In genomic region chr3:96091146-96091545, GRCm38 (mm10) we compare ENCODE assay signal across 23 mouse cellular contexts. TPM values are rescaled to one million over a fixed set of nuclear protein-coding genes. Genes with fewer than 3 reads are reported as not detected.
DNase-seq lines count a peak whose midpoint lies in the region; ATAC-seq and TF ChIP-seq lines count a peak whose summit lies in the region.
"Had no signal": no experiment of that assay in that cellular context is flagged by ENCODE, and none has a peak within 500 bp of the region (broad histone marks: within the 10 kb centered on the region; RNA-seq: fewer than 3 reads in every experiment).

No protein-coding gene starts in this region.

- no peaks in the 10 kb centered on the region for H3K27me3 ChIP-seq in heart, adult 2 months (ENCODE audit: control insufficient read depth, insufficient read depth, low read length)
- H3K27me3 ChIP-seq in lung, postnatal 0 days (replicated peaks; ENCODE audit: insufficient read depth, low read length), result no peaks in the 10 kb centered on the region
- H3K27me3 ChIP-seq in MEL (ENCODE audit: control insufficient read depth in 1 of 2, insufficient read depth in 2 of 2, low read length in 2 of 2), result no peaks in the 10 kb centered on the region
- no peaks in the 10 kb centered on the region for H3K27me3 ChIP-seq in cerebellum, adult 2 months (ENCODE audit: control insufficient read depth, insufficient read depth, low read length)
- H3K27me3 ChIP-seq: embryonic facial prominence, embryonic 12.5 days; forebrain, embryonic 13.5 days; heart, embryonic 12.5 days; intestine, embryonic 15.5 days; kidney, embryonic 15.5 days; limb, embryonic 13.5 days; neural tube, embryonic 12.5 days had no signal

- no peak for ATAC-seq in lung, postnatal 0 days
- ATAC-seq: forebrain, embryonic 13.5 days; intestine, embryonic 15.5 days had no signal

- H3K4me2 ChIP-seq in lung, postnatal 0 days (replicated peaks; ENCODE audit: low read depth, low read length), result no peak overlapping the region
- H3K4me2 ChIP-seq: embryonic facial prominence, embryonic 12.5 days; forebrain, embryonic 13.5 days; heart, embryonic 12.5 days; hindbrain, embryonic 14.5 days; intestine, embryonic 15.5 days; kidney, embryonic 15.5 days; limb, embryonic 13.5 days; midbrain, embryonic 11.5 days; neural tube, embryonic 12.5 days had no signal

- H3K4me1 ChIP-seq in heart, adult 2 months (ENCODE audit: control insufficient read depth, insufficient read depth, low read length), result peaks cover 1% of the 10 kb centered on the region
- no peaks in the 10 kb centered on the region for H3K4me1 ChIP-seq in lung, postnatal 0 days (ENCODE audit: insufficient read depth, low read depth, low read length)
- H3K4me1 ChIP-seq in MEL (ENCODE audit: control insufficient read depth in 1 of 2, insufficient read depth in 2 of 2, low read length in 2 of 2), result peaks cover 7 to 27% of the 10 kb centered on the region in 2 experiments
- H3K4me1 ChIP-seq in cerebellum, adult 2 months (ENCODE audit: control insufficient read depth, insufficient read depth, low read length), result no peaks in the 10 kb centered on the region
- H3K4me1 ChIP-seq: embryonic facial prominence, embryonic 12.5 days; forebrain, embryonic 13.5 days; intestine, embryonic 15.5 days; kidney, embryonic 15.5 days; limb, embryonic 13.5 days; neural tube, embryonic 12.5 days had no signal

- intact Hi-C loops in heart, adult 2 months (cut with DNase I), result loop anchor here (2.0 kb wide), 1 partner anchor 56 kb away; no protein-coding TSS in a partner anchor

- H3K9ac ChIP-seq in heart, adult 2 months (ENCODE audit: low read depth, low read length), result no peak overlapping the region
- H3K9ac ChIP-seq in lung, postnatal 0 days (replicated peaks; ENCODE audit: low read depth), result no peak overlapping the region
- no peak overlapping the region for H3K9ac ChIP-seq in MEL (ENCODE audit: control insufficient read depth, low read depth, low read length, poor library complexity, severe bottlenecking)
- H3K9ac ChIP-seq: embryonic facial prominence, embryonic 12.5 days; forebrain, embryonic 13.5 days; heart, embryonic 12.5 days; hindbrain, embryonic 14.5 days; intestine, embryonic 15.5 days; kidney, embryonic 15.5 days; limb, embryonic 13.5 days; neural tube, embryonic 12.5 days had no signal

- 75% methylated on average over 2 of the region's 2 CpGs for WGBS in heart, adult 2 months
- 74% methylated on average over 2 of the region's 2 CpGs for WGBS in lung, postnatal 0 days
- WGBS in cerebellum, adult 2 months, result 67% methylated on average over 2 of the region's 2 CpGs

- H3K27ac ChIP-seq in heart, adult 2 months, result no peak overlapping the region
- no peak overlapping the region for H3K27ac ChIP-seq in lung, postnatal 0 days (ENCODE audit: low read length)
- no peak overlapping the region for H3K27ac ChIP-seq in MEL (ENCODE audit: control insufficient read depth, low read depth, low read length)
- H3K27ac ChIP-seq in cerebellum, adult 2 months (ENCODE audit: insufficient read depth, low read length), result no peak overlapping the region
- H3K27ac ChIP-seq: embryonic facial prominence, embryonic 12.5 days; forebrain, embryonic 13.5 days; hindbrain, embryonic 14.5 days; intestine, embryonic 15.5 days; kidney, embryonic 15.5 days; limb, embryonic 13.5 days; neural tube, embryonic 12.5 days had no signal

- no peak for TF ChIP-seq POLR2A in heart, adult 2 months (IDR thresholded peaks at IDR 0.05; ENCODE audit: insufficient read depth, low read depth, low read length)
- TF ChIP-seq POLR2A in MEL (IDR thresholded peaks at IDR 0.05; ENCODE audit: control insufficient read depth in 1 of 2, insufficient read depth in 1 of 2, low read depth in 1 of 2, low read length in 2 of 2, poor library complexity in 1 of 2), result no peak
- TF ChIP-seq POLR2A in cerebellum, adult 2 months (IDR thresholded peaks at IDR 0.05; ENCODE audit: borderline replicate concordance, insufficient read depth, low read length), result no peak

- no peak for DNase-seq in heart, adult 2 months
- DNase-seq in heart, adult 8-10 months (ENCODE audit: low spot score), result no peak
- no peak for DNase-seq in lung, postnatal 0 days (ENCODE audit: low spot score)
- no peak for DNase-seq in lung, postnatal 10 days
- peak; percentile 71 for DNase-seq in MEL (ENCODE audit: low read depth, low spot score)
- DNase-seq in frontal cortex, postnatal 25 days (ENCODE audit: low spot score in 2 of 2), result no peak
- no peak for DNase-seq in cerebellum, adult 2 months
- DNase-seq: adrenal gland, adult 2 months; cerebellum, adult 9-11 months; gastrocnemius, postnatal 25 days; layer of hippocampus, postnatal 36 days; lung, postnatal 4 days; thymus, postnatal 25 days had no signal

- H3K9me3 ChIP-seq in lung, postnatal 0 days (ENCODE audit: low read length), result no peaks in the 10 kb centered on the region
- H3K9me3 ChIP-seq in MEL (replicated peaks; ENCODE audit: insufficient read depth, low read length), result no peaks in the 10 kb centered on the region
- H3K9me3 ChIP-seq: embryonic facial prominence, embryonic 12.5 days; forebrain, embryonic 13.5 days; heart, embryonic 12.5 days; intestine, embryonic 15.5 days; kidney, embryonic 15.5 days; limb, embryonic 13.5 days; neural tube, embryonic 12.5 days had no signal

- H3K79me2 ChIP-seq in heart, adult 2 months (replicated peaks; ENCODE audit: control insufficient read depth, insufficient read depth, low read length), result no peaks in the 10 kb centered on the region
- H3K79me2 ChIP-seq in MEL (ENCODE audit: control insufficient read depth, insufficient read depth, low read length, poor library complexity), result no peaks in the 10 kb centered on the region

- TF ChIP-seq EP300 in heart, adult 2 months (IDR thresholded peaks at IDR 0.05; ENCODE audit: insufficient read depth, low read depth, low read length), result no peak
- TF ChIP-seq EP300 in lung, postnatal 0 days (IDR thresholded peaks at IDR 0.05), result no peak
- TF ChIP-seq EP300 in MEL (IDR thresholded peaks at IDR 0.05; ENCODE audit: low read depth in 1 of 2, low read length in 2 of 2), result no peak

- H3K36me3 ChIP-seq in heart, adult 2 months (ENCODE audit: control insufficient read depth, insufficient read depth, low read length), result no peaks in the 10 kb centered on the region
- H3K36me3 ChIP-seq in lung, postnatal 0 days (ENCODE audit: insufficient read depth, low read length), result no peaks in the 10 kb centered on the region
- peaks cover 0 to 22% of the 10 kb centered on the region in 2 experiments; a peak in 2 of 4 replicates for H3K36me3 ChIP-seq in MEL (ENCODE audit: control insufficient read depth in 1 of 2, insufficient read depth in 2 of 2, low read length in 2 of 2)
- H3K36me3 ChIP-seq: embryonic facial prominence, embryonic 12.5 days; heart, embryonic 12.5 days; intestine, embryonic 15.5 days; kidney, embryonic 15.5 days; limb, embryonic 13.5 days; neural tube, embryonic 12.5 days had no signal

- peak; percentile 50 for TF ChIP-seq RAD21 in MEL (IDR thresholded peaks at IDR 0.05; ENCODE audit: low read depth, low read length)

- TF ChIP-seq CTCF in heart, adult 2 months (IDR thresholded peaks at IDR 0.05), result peak; percentile 29
- peak; percentile 22 for TF ChIP-seq CTCF in lung, postnatal 0 days (IDR thresholded peaks at IDR 0.05)
- peak; percentile 34 to 65 (median 50) for TF ChIP-seq CTCF in MEL (IDR thresholded peaks at IDR 0.05 in 2 of 3, conservative IDR thresholded peaks at IDR 0.05 in 1 of 3; ENCODE audit: control insufficient read depth in 1 of 3, insufficient read depth in 1 of 3, low read depth in 2 of 3, low read length in 3 of 3, poor library complexity in 1 of 3, severe bottlenecking in 1 of 3)
- no peak for TF ChIP-seq CTCF in cerebellum, adult 2 months (IDR thresholded peaks at IDR 0.05; ENCODE audit: borderline replicate concordance, insufficient read depth, low read depth, low read length)

- no peak overlapping the region for H3K4me3 ChIP-seq in heart, adult 2 months
- no peak overlapping the region for H3K4me3 ChIP-seq in lung, postnatal 0 days (ENCODE audit: low read depth, low read length)
- H3K4me3 ChIP-seq in MEL (ENCODE audit: control insufficient read depth in 1 of 2, insufficient read depth in 1 of 2, low read depth in 2 of 2, low read length in 2 of 2), result no peak overlapping the region
- H3K4me3 ChIP-seq in cerebellum, adult 2 months (replicated peaks; ENCODE audit: insufficient read depth, low read depth, low read length), result no peak overlapping the region
- H3K4me3 ChIP-seq: embryonic facial prominence, embryonic 12.5 days; erythroblast, embryonic 14.5 days; forebrain, embryonic 13.5 days; heart, embryonic 12.5 days; intestine, embryonic 15.5 days; kidney, embryonic 15.5 days; limb, embryonic 13.5 days; neural tube, embryonic 12.5 days had no signal

TF ChIP-seq in MEL, 35 proteins besides CTCF, POLR2A, EP300 and RAD21:
- TF ChIP-seq NRF1 (IDR thresholded peaks at IDR 0.05; ENCODE audit: insufficient read depth, low read depth, low read length, poor library complexity, severe bottlenecking), result no peak
- TF ChIP-seq SMC3 (IDR thresholded peaks at IDR 0.05; ENCODE audit: low read depth, low read length), result peak; percentile 57
- peak; percentile 41; the same call in 1 of the 2 replicates for TF ChIP-seq ZC3H11A (IDR thresholded peaks at IDR 0.05; ENCODE audit: low read depth, low read length)
- TF ChIP-seq USF1 (IDR thresholded peaks at IDR 0.05; ENCODE audit: low read depth, low read length), result no peak

RNA-seq across cellular contexts. Expression of gene Otud7b, which starts 13.2 kb away (rescaled TPM):
- total RNA-seq in heart, adult 2 months (2021), result 10 to 100 TPM; 46.0 to 57.4 TPM
- 10.9 and 15.8 TPM in 2 replicates for polyA plus RNA-seq in heart, adult 2 months (2012; rRNA removed)
- total RNA-seq in heart, adult 8-10 months (2022), result 10 to 100 TPM; 55.4 to 63.1 (median 59.8) TPM
- polyA plus RNA-seq in lung, postnatal 0 days (2015; fragmentation: Nextera tagmentation; extraction: Ambion mirVana), result 30.2 and 30.6 TPM in 2 replicates
- 25.8 and 27.5 TPM in 2 replicates for total RNA-seq in MEL (2012; rRNA removed)
- 10 to 100 TPM; 17.9 to 24.4 TPM for polyA plus RNA-seq in MEL (2012; ENCODE audit: insufficient read depth in 1 of 2, insufficient read length in 2 of 2, low read depth in 1 of 2, low replicate concordance in 2 of 2, missing spikeins in 1 of 2)
- 26.3 and 30.0 TPM in 2 replicates for polyA plus RNA-seq in cerebellum, adult 2 months (2012; rRNA removed)

RNA-seq across cellular contexts. Expression of gene Vps45, which starts 32.9 kb away (rescaled TPM):
- 10 to 100 TPM; 23.0 to 24.5 TPM for total RNA-seq in heart, adult 2 months (2021)
- 4.3 and 7.1 TPM in 2 replicates for polyA plus RNA-seq in heart, adult 2 months (2012; rRNA removed)
- 10 to 100 TPM; 27.2 to 33.8 (median 30.0) TPM for total RNA-seq in heart, adult 8-10 months (2022)
- 32.3 and 32.8 TPM in 2 replicates for polyA plus RNA-seq in lung, postnatal 0 days (2015; fragmentation: Nextera tagmentation; extraction: Ambion mirVana)
- total RNA-seq in MEL (2012; rRNA removed), result 24.4 and 28.9 TPM in 2 replicates
- 10 to 100 TPM; 20.6 to 92.0 TPM for polyA plus RNA-seq in MEL (2012; ENCODE audit: insufficient read depth in 1 of 2, insufficient read length in 2 of 2, low read depth in 1 of 2, low replicate concordance in 2 of 2, missing spikeins in 1 of 2)
- 33.3 and 33.6 TPM in 2 replicates for polyA plus RNA-seq in cerebellum, adult 2 months (2012; rRNA removed)
